Mouse (Mus musculus): ENCODE measurements at regions not wholly inside any gene's neighbourhood (a gene's known extent, or its start where the extent isn't known, plus 50 kb on each side); places are given as distances from the start of the nearest gene placed in this dataset.

GRCm38 (mm10) chr3:37875331-37876015 lies 151.2 kb upstream of the Gm5148 start:
- Histone ChIP-seq H3K4me2 (no peak overlapping the region), H3K36me3 (no peaks in the 10 kb centered on the region), H3K4me1 (peaks cover 14% of the 10 kb centered on the region; the same call in 1 of the 2 replicates), H3K4me3 (replicated peaks) (no peak overlapping the region), H3K9ac (no peak overlapping the region), H3K27ac (peak overlapping the region; percentile 91), H3K27me3 (replicated peaks) (no peaks in the 10 kb centered on the region), H3K9me3 (no peaks in the 10 kb centered on the region)
- ATAC-seq (ENCODE audit: insufficient read depth, low FRiP score, low read depth): peak; percentile 89
- 22% methylated on average over 6 of the region's 6 CpGs for WGBS

- peaks cover 14% of the 10 kb centered on the region; the same call in 1 of the 2 replicates for H3K4me1 ChIP-seq
Observed at GRCm38 (mm10) chr3:37874864-37875263, 150.6 kb upstream of the Gm5148 start.

GRCm38 (mm10) chr3:37874346-37874745 lies 150.1 kb upstream of the Gm5148 start:
- ATAC-seq (ENCODE audit: insufficient read depth, low FRiP score, low read depth): no peak
- H3K27ac ChIP-seq: peak overlapping the region; percentile 91
- H3K36me3 ChIP-seq: no peaks in the 10 kb centered on the region
- no peak overlapping the region for H3K9ac ChIP-seq
- WGBS: 96% methylated on average over 1 of the region's 1 CpGs
- no peaks in the 10 kb centered on the region for H3K9me3 ChIP-seq
- peaks cover 14% of the 10 kb centered on the region; the same call in 1 of the 2 replicates for H3K4me1 ChIP-seq
- H3K27me3 ChIP-seq (replicated peaks): no peaks in the 10 kb centered on the region
- no peak overlapping the region for H3K4me3 ChIP-seq (replicated peaks)
- H3K4me2 ChIP-seq: no peak overlapping the region

More at GRCm38 (mm10) chr3:37874864-37875263, 150.6 kb upstream of the Gm5148 start:
- WGBS: 63% methylated on average over 6 of the region's 6 CpGs
- no peak overlapping the region for H3K9ac ChIP-seq
- no peak overlapping the region for H3K4me2 ChIP-seq
- H3K9me3 ChIP-seq: no peaks in the 10 kb centered on the region
- H3K27me3 ChIP-seq (replicated peaks): no peaks in the 10 kb centered on the region
- no peak overlapping the region for H3K4me3 ChIP-seq (replicated peaks)
- no peaks in the 10 kb centered on the region for H3K36me3 ChIP-seq
- peak overlapping the region; percentile 91 for H3K27ac ChIP-seq
- peak; percentile 29 for ATAC-seq (ENCODE audit: insufficient read depth, low FRiP score, low read depth)

- H3K27ac ChIP-seq: no peak overlapping the region
- ATAC-seq (ENCODE audit: insufficient read depth, low FRiP score, low read depth): no peak
- H3K9me3 ChIP-seq: no peaks in the 10 kb centered on the region
- H3K27me3 ChIP-seq (replicated peaks): no peaks in the 10 kb centered on the region
- H3K4me3 ChIP-seq (replicated peaks): no peak overlapping the region
- 92% methylated on average over 3 of the region's 3 CpGs for WGBS
- no peak overlapping the region for H3K4me2 ChIP-seq
- H3K36me3 ChIP-seq: no peaks in the 10 kb centered on the region
- no peak overlapping the region for H3K9ac ChIP-seq
- peaks cover 17% of the 10 kb centered on the region; the same call in 1 of the 2 replicates for H3K4me1 ChIP-seq
Observed at GRCm38 (mm10) chr3:37872329-37872728, 148.0 kb upstream of the Gm5148 start.

GRCm38 (mm10) chr3:37871076-37871475 lies 146.8 kb upstream of the Gm5148 start:
- Histone ChIP-seq H3K4me1 (peaks cover 15% of the 10 kb centered on the region; the same call in 1 of the 2 replicates), H3K4me3 (replicated peaks) (no peak overlapping the region), H3K9ac (no peak overlapping the region), H3K9me3 (no peaks in the 10 kb centered on the region), H3K27me3 (replicated peaks) (no peaks in the 10 kb centered on the region), H3K36me3 (no peaks in the 10 kb centered on the region), H3K4me2 (no peak overlapping the region), H3K27ac (no peak overlapping the region)
- ATAC-seq (ENCODE audit: insufficient read depth, low FRiP score, low read depth): no peak
- WGBS: 75% methylated on average over 4 of the region's 4 CpGs

GRCm38 (mm10) chr3:37868454-37868853 lies 144.2 kb upstream of the Gm5148 start:
- 51% methylated on average over 4 of the region's 4 CpGs for WGBS
- no peaks in the 10 kb centered on the region for H3K9me3 ChIP-seq
- no peaks in the 10 kb centered on the region for H3K27me3 ChIP-seq (replicated peaks)
- no peak overlapping the region for H3K4me2 ChIP-seq
- no peak for ATAC-seq (ENCODE audit: insufficient read depth, low FRiP score, low read depth)
- H3K4me1 ChIP-seq: 0 out of 2 replicates have a peak, but pooled peaks cover 3% of the 10 kb centered on the region
- H3K9ac ChIP-seq: no peak overlapping the region
- no peaks in the 10 kb centered on the region for H3K36me3 ChIP-seq
- H3K27ac ChIP-seq: no peak overlapping the region
- H3K4me3 ChIP-seq (replicated peaks): no peak overlapping the region

GRCm38 (mm10) chr3:37862756-37863155 lies 138.5 kb upstream of the Gm5148 start:
- no peak for ATAC-seq (ENCODE audit: insufficient read depth, low FRiP score, low read depth)
- Histone ChIP-seq H3K4me3 (replicated peaks) (no peak overlapping the region), H3K4me1 (0 out of 2 replicates have a peak, but pooled peaks cover 4% of the 10 kb centered on the region), H3K4me2 (no peak overlapping the region), H3K36me3 (no peaks in the 10 kb centered on the region), H3K9ac (no peak overlapping the region), H3K27ac (no peak overlapping the region), H3K9me3 (no peaks in the 10 kb centered on the region), H3K27me3 (replicated peaks) (no peaks in the 10 kb centered on the region)
- WGBS: 91% methylated on average over 9 of the region's 9 CpGs

- Histone ChIP-seq H3K4me3 (replicated peaks) (no peak overlapping the region), H3K27ac (no peak overlapping the region), H3K9ac (no peak overlapping the region), H3K9me3 (no peaks in the 10 kb centered on the region), H3K27me3 (replicated peaks) (no peaks in the 10 kb centered on the region), H3K4me1 (0 out of 2 replicates have a peak, but pooled peaks cover 4% of the 10 kb centered on the region), H3K4me2 (no peak overlapping the region), H3K36me3 (no peaks in the 10 kb centered on the region)
- no peak for ATAC-seq (ENCODE audit: insufficient read depth, low FRiP score, low read depth)
- 45% methylated on average over 9 of the region's 9 CpGs for WGBS
Observed at GRCm38 (mm10) chr3:37860715-37861461, 136.6 kb upstream of the Gm5148 start.

GRCm38 (mm10) chr3:37860034-37860714 lies 135.9 kb upstream of the Gm5148 start:
- Histone ChIP-seq H3K4me3 (replicated peaks) (no peak overlapping the region), H3K4me2 (no peak overlapping the region), H3K36me3 (no peaks in the 10 kb centered on the region), H3K27ac (peak overlapping the region; percentile 59), H3K4me1 (0 out of 2 replicates have a peak, but pooled peaks cover 4% of the 10 kb centered on the region), H3K9me3 (no peaks in the 10 kb centered on the region), H3K9ac (no peak overlapping the region), H3K27me3 (replicated peaks) (no peaks in the 10 kb centered on the region)
- 31% methylated on average over 13 of the region's 13 CpGs for WGBS
- peak; percentile 86 for ATAC-seq (ENCODE audit: insufficient read depth, low FRiP score, low read depth)

- Histone ChIP-seq H3K4me2 (no peak overlapping the region), H3K9ac (no peak overlapping the region), H3K4me3 (replicated peaks) (no peak overlapping the region), H3K36me3 (no peaks in the 10 kb centered on the region), H3K9me3 (no peaks in the 10 kb centered on the region), H3K4me1 (0 out of 2 replicates have a peak, but pooled peaks cover 4% of the 10 kb centered on the region), H3K27me3 (replicated peaks) (no peaks in the 10 kb centered on the region), H3K27ac (no peak overlapping the region)
- ATAC-seq (ENCODE audit: insufficient read depth, low FRiP score, low read depth): no peak
- WGBS: 88% methylated on average over 6 of the region's 6 CpGs
Observed at GRCm38 (mm10) chr3:37858624-37859302, 134.5 kb upstream of the Gm5148 start.

- no peak overlapping the region for H3K4me2 ChIP-seq
- ATAC-seq (ENCODE audit: insufficient read depth, low FRiP score, low read depth): peak; percentile 35; the same call in 1 of the 2 replicates
- no peak overlapping the region for H3K4me3 ChIP-seq (replicated peaks)
- no peaks in the 10 kb centered on the region for H3K36me3 ChIP-seq
- H3K27ac ChIP-seq: peak overlapping the region; percentile 40; the same call in 1 of the 2 replicates
- no peak overlapping the region for H3K9ac ChIP-seq
- no peaks in the 10 kb centered on the region for H3K9me3 ChIP-seq
- WGBS: 43% methylated on average over 3 of the region's 3 CpGs
- H3K4me1 ChIP-seq: peaks cover 13% of the 10 kb centered on the region; the same call in 1 of the 2 replicates
- no peaks in the 10 kb centered on the region for H3K27me3 ChIP-seq (replicated peaks)
Observed at GRCm38 (mm10) chr3:37846191-37847003, 122.1 kb upstream of the Gm5148 start.
